Mouse (Mus musculus) MEL (cell line): ENCODE results near the gene Zfp697.

Source experiments
- CTCF ChIP-seq, 3 experiments: IDR thresholded peaks in 2 of 3; conservative IDR thresholded peaks in 1 of 3; 2 replicates each; pipeline ENCODE4 v1.5.1; 2011 to 2012; ENCODE audit warnings: low read length in 3 of 3, low read depth in 2 of 3, mild to moderate bottlenecking in 2 of 3, improper control_type of control experiment in 1 of 3, inconsistent platforms in 1 of 3, mixed read lengths in 1 of 3, moderate library complexity in 1 of 3; ENCODE audit not compliant: control insufficient read depth in 1 of 3, insufficient read depth in 1 of 3, poor library complexity in 1 of 3, severe bottlenecking in 1 of 3
- EP300 ChIP-seq, 2 experiments: IDR thresholded peaks; 2 replicates each; pipeline ENCODE4 v1.6.1; 2011; ENCODE audit warnings: improper control_type of control experiment in 2 of 2, low read length in 2 of 2, low read depth in 1 of 2, mild to moderate bottlenecking in 1 of 2
- GATA1 ChIP-seq: IDR thresholded peaks from 2 replicates; pipeline ENCODE4 v1.6.1; 2011; ENCODE audit warnings: low read depth, low read length, improper control_type of control experiment
- MAFK ChIP-seq: IDR thresholded peaks from 2 replicates; pipeline ENCODE4 v1.6.1; 2011; ENCODE audit warnings: low read depth, mild to moderate bottlenecking, low read length, improper control_type of control experiment, borderline replicate concordance
- MAX ChIP-seq: IDR thresholded peaks from 2 replicates; pipeline ENCODE4 v1.6.1; 2011; ENCODE audit warnings: low read length, improper control_type of control experiment
- POLR2A ChIP-seq, 2 experiments: IDR thresholded peaks; 2 replicates each; pipeline ENCODE4 v1.6.1; 2011 to 2012; ENCODE audit warnings: low read length in 2 of 2, mild to moderate bottlenecking in 2 of 2, control low read depth in 1 of 2, improper control_type of control experiment in 1 of 2, low read depth in 1 of 2, moderate library complexity in 1 of 2; ENCODE audit not compliant: control insufficient read depth in 1 of 2, insufficient read depth in 1 of 2, poor library complexity in 1 of 2
- SMC3 ChIP-seq: IDR thresholded peaks from 2 replicates; pipeline ENCODE4 v1.6.1; 2011; ENCODE audit warnings: low read depth, low read length, improper control_type of control experiment
- TAL1 ChIP-seq: IDR thresholded peaks from 2 replicates; pipeline ENCODE4 v1.6.1; 2012; ENCODE audit warnings: mild to moderate bottlenecking, inconsistent platforms, low read length, moderate library complexity, mixed read lengths
- UBTF ChIP-seq: IDR thresholded peaks from 2 replicates; pipeline ENCODE4 v1.6.1; 2012; ENCODE audit warnings: low read depth, mild to moderate bottlenecking, inconsistent platforms, low read length, improper control_type of control experiment, moderate library complexity, borderline replicate concordance; ENCODE audit not compliant: insufficient read depth
- USF2 ChIP-seq, 2 experiments: IDR thresholded peaks; 2 replicates each; pipeline ENCODE4 v1.6.1; 2011 to 2012; ENCODE audit warnings: improper control_type of control experiment in 2 of 2, low read length in 2 of 2, borderline replicate concordance in 1 of 2, inconsistent platforms in 1 of 2, low read depth in 1 of 2, mild to moderate bottlenecking in 1 of 2; ENCODE audit not compliant: insufficient read depth in 1 of 2
- ZC3H11A ChIP-seq: IDR thresholded peaks from 2 replicates; pipeline ENCODE4 v1.6.1; 2012; ENCODE audit warnings: low read depth, mild to moderate bottlenecking, inconsistent platforms, low read length, improper control_type of control experiment
- ZNF384 ChIP-seq: IDR thresholded peaks from 2 replicates; pipeline ENCODE4 v1.6.1; 2012; ENCODE audit warnings: low read depth, mild to moderate bottlenecking, inconsistent platforms, low read length, improper control_type of control experiment

GRCm38 (mm10) chr3:98419786-98420070, 37.5 kb downstream of the Zfp697 start:
- TF ChIP-seq POLR2A (IDR thresholded peaks at IDR 0.05; ENCODE audit: control insufficient read depth in 1 of 2, insufficient read depth in 1 of 2, low read depth in 1 of 2, low read length in 2 of 2, poor library complexity in 1 of 2) (no peak), CTCF (IDR thresholded peaks at IDR 0.05 in 2 of 3, conservative IDR thresholded peaks at IDR 0.05 in 1 of 3; ENCODE audit: control insufficient read depth in 1 of 3, insufficient read depth in 1 of 3, low read depth in 2 of 3, low read length in 3 of 3, poor library complexity in 1 of 3, severe bottlenecking in 1 of 3) (no peak), EP300 (IDR thresholded peaks at IDR 0.05; ENCODE audit: low read depth in 1 of 2, low read length in 2 of 2) (no peak), ZC3H11A (no peak), TAL1 (no peak), ZNF384 (no peak), MAX (no peak), MAFK (no peak), UBTF (no peak), GATA1 (no peak), USF2 (IDR thresholded peaks at IDR 0.05; ENCODE audit: borderline replicate concordance in 1 of 2, insufficient read depth in 1 of 2, low read depth in 1 of 2, low read length in 2 of 2) (no peak), SMC3 (no peak)
